Mouse (Mus musculus) ovary, postnatal 10 days (tissue): ENCODE data around the gene Lsp1.
A peak's percentile ranks its signal among the peaks of the same experiment; 100 is the strongest.

Experiments used
- DNase-seq: peaks from one replicate; pipeline ENCODE4 v3.0.0; 2022; ENCODE audit warnings: low spot score

Lsp1 gene

GRCm38 (mm10) chr7:142460636-142461077, at the start of gene Lsp1:
Gene Lsp1 (plus strand): TSS chr7:142460809.
- DNase-seq = no peak

GRCm38 (mm10) chr7:142413285-142413684, 47.3 kb upstream of the Lsp1 start:
- DNase-seq = no peak

GRCm38 (mm10) chr7:142415314-142415713, 45.3 kb upstream of the Lsp1 start:
- no peak for DNase-seq

- DNase-seq = no peak
Observed at GRCm38 (mm10) chr7:142416225-142416624, 44.4 kb upstream of the Lsp1 start.

GRCm38 (mm10) chr7:142418027-142418426, 42.6 kb upstream of the Lsp1 start:
- DNase-seq = no peak

- no peak for DNase-seq
Observed at GRCm38 (mm10) chr7:142418679-142419078, 41.9 kb upstream of the Lsp1 start.

GRCm38 (mm10) chr7:142419887-142420286, 40.7 kb upstream of the Lsp1 start:
- DNase-seq = no peak

- DNase-seq = no peak
Observed at GRCm38 (mm10) chr7:142421826-142422225, 38.8 kb upstream of the Lsp1 start.

GRCm38 (mm10) chr7:142425641-142426213, 34.9 kb upstream of the Lsp1 start:
- no peak for DNase-seq

- no peak for DNase-seq
Observed at GRCm38 (mm10) chr7:142428213-142428612, 32.4 kb upstream of the Lsp1 start.

- no peak for DNase-seq
Observed at GRCm38 (mm10) chr7:142430160-142430678, 30.4 kb upstream of the Lsp1 start.

- no peak for DNase-seq
Observed at GRCm38 (mm10) chr7:142431106-142431505, 29.5 kb upstream of the Lsp1 start.

- no peak for DNase-seq
Observed at GRCm38 (mm10) chr7:142433623-142434022, 27.0 kb upstream of the Lsp1 start.

GRCm38 (mm10) chr7:142434137-142434865, 26.3 kb upstream of the Lsp1 start, which contains the start of gene Syt8:
Gene Syt8 (plus strand): TSS chr7:142434850.
- no peak for DNase-seq

- no peak for DNase-seq
Observed at GRCm38 (mm10) chr7:142435524-142435923, 25.1 kb upstream of the Lsp1 start.

GRCm38 (mm10) chr7:142437324-142437723, 23.3 kb upstream of the Lsp1 start:
- DNase-seq = no peak

GRCm38 (mm10) chr7:142439966-142440365, 20.6 kb upstream of the Lsp1 start:
- no peak for DNase-seq

GRCm38 (mm10) chr7:142440657-142441114, 19.9 kb upstream of the Lsp1 start:
- peak; percentile 33 for DNase-seq

GRCm38 (mm10) chr7:142441585-142441984, 19.0 kb upstream of the Lsp1 start, which contains the start of gene Tnni2:
Gene Tnni2 (plus strand): TSS chr7:142441808.
- DNase-seq = no peak

- DNase-seq = no peak
Observed at GRCm38 (mm10) chr7:142442081-142442907, 18.3 kb upstream of the Lsp1 start.

GRCm38 (mm10) chr7:142442908-142443420, 17.6 kb upstream of the Lsp1 start:
- no peak for DNase-seq

- no peak for DNase-seq
Observed at GRCm38 (mm10) chr7:142443474-142443873, 17.1 kb upstream of the Lsp1 start.
